Mouse (Mus musculus): Measurements from ENCODE around the gene Zfp575.
A peak's percentile ranks its signal among the peaks of the same experiment; 100 is the strongest.
"Not testable (repeated sequence)": the region's sequence is repeated elsewhere in the genome, so short reads cannot be mapped to it uniquely, and the experiment has no call there.

The Zfp575 gene

DNA sequence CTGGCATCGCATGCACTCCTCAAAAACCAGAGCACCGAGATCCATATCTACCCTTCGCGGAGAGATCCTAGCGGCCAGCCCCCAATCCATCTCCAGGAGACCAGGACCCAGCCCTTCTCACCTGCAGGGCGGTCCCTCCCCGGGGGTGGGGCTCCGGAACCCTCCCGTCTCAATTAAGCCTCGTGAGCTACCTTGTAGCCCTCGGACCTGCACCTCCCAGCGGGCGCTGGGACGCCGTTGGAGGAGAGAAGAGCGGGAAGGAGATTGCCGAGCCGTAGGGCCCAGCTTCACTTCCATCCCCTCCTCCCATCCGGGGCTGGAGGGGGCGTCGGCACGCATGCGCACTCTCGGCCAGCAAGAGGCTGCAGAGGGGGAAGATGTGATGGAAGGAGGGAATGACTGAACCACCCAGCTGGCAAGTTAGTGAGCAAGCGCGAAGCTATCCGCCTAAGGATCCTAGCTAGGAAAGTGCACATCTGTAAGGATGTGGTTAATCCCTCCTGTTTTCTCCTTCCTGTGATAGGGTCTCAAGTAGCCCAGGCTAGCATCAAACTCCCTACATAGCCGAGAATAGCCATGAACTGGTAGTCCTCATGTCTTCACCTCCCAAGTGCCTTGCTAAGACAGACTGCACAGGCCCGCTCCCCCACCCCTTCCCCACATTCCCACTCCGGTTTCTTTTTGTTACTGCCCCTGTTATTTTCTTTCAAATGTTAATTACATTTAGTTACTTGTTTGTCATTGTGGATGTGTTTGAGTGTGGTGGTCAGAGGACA, at the start of gene Zfp575, which contains the start of gene Ethe1:
Zfp575 (minus strand) TSS at position 312 of the 776 bp plus-strand sequence.
Ethe1 (plus strand) TSS at position 214 of the 776 bp plus-strand sequence.
- DNase-seq (ENCODE audit: low spot score), result peak; percentile 67

DNA sequence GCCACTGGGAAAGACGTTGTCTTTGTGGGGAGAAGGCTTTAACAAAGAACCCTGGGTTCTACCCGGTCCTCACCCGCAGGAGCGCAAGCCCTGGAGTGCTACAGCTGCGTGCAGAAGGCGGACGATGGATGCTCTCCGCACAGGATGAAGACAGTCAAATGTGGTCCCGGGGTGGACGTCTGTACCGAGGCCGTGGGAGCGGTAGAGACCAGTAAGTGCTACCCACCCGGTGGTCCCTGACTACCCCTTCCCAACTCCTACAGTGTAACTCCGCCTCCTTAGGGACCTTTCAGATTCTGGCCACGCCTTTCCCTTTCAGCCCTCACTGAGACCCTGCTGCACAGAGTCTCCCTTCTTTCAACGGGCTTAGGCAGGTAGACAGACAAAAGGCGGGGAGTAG, 49.6 kb upstream of the Zfp575 start:
- DNase-seq (ENCODE audit: low spot score), result no peak

DNA sequence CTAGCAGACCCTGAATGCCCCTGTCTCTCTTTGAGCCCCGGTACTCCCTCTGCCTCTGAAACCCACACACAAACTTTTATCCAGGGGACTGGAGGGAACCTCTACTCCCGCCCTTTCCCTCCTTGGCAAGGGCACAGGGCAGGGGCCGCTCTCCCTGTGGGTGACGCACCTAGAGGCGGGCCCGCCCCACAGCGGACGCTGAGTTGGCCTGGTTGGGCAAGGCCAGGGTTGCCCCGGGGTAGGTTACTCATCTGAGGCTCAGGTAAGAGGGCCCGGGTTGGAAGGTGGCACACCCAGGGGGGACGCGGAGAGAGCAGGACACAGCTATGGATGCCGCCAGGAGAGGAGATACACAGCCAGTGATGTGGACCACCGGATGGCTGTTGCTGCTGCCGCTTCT, 48.8 kb upstream of the Zfp575 start, which contains the start of gene Lypd3:
Lypd3 (plus strand) TSS at position 287 of the 400 bp plus-strand sequence.
- peak; percentile 58 for DNase-seq (ENCODE audit: low spot score)

DNA sequence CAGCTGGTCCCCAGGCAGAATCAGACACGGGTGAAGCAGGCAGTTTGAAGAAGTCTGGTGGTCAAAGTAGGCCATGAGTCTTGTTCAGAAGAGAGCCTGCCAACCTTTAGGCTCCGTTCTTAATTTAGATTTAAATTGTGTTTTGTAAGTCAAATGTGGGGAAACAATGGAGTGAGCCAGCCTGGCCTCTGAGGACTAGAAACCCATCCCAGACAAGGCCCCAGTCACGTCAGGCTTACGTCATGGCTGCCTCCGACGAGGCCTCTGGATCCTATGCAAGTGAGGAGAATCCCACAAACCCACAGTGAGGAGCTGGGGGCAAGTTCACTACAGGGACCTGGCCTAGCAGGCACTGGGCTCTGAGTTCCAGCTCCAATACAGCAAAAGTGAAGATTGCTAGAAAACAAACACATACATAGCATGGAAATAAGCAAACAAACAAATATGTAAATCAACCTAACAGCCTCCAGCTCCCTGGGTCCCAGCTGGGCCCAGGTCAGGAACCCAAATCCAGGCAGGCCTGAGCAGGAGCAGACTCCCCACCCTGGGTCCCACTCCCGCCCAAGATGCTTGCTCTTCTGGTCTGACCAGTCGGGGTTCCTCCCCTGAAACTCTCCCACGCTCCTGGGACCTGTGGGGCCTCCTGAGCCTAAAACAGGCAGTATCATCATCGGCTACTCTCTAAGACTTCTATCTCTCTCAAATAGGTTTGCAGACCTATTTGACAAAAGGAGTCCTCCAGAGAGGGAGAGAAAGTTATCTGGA, 42.9 kb upstream of the Zfp575 start:
- peak; percentile 74 for DNase-seq (ENCODE audit: low spot score)

- DNase-seq (ENCODE audit: low spot score), result no peak
Observed at GRCm38 (mm10) chr7:24629672-24630071, 42.2 kb upstream of the Zfp575 start.

GRCm38 (mm10) chr7:24628685-24629610, 41.5 kb upstream of the Zfp575 start:
- peak; percentile 91 for DNase-seq (ENCODE audit: low spot score)

GRCm38 (mm10) chr7:24622967-24623366, 35.5 kb upstream of the Zfp575 start:
- no peak for DNase-seq (ENCODE audit: low spot score)

DNA sequence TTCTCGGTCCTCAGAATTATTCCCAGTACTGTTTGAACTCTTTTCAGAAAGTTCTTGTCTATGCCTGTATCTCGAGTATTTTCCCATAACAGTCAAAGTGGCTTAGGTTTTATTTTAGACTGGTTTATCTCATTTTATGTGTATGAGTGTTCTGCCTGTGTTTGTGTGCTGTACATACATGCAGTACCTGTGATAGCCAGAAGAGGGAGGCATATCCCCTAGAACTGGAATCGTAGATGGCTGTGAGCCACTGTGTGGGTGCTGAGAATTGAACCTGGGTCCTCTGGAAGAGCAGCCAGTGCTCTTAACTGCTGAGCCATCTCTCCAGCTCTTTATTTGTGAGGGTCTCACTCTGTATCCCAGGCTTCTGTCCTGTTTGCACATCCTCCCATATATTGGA, 33.8 kb upstream of the Zfp575 start:
- DNase-seq (ENCODE audit: low spot score), result no peak

DNA sequence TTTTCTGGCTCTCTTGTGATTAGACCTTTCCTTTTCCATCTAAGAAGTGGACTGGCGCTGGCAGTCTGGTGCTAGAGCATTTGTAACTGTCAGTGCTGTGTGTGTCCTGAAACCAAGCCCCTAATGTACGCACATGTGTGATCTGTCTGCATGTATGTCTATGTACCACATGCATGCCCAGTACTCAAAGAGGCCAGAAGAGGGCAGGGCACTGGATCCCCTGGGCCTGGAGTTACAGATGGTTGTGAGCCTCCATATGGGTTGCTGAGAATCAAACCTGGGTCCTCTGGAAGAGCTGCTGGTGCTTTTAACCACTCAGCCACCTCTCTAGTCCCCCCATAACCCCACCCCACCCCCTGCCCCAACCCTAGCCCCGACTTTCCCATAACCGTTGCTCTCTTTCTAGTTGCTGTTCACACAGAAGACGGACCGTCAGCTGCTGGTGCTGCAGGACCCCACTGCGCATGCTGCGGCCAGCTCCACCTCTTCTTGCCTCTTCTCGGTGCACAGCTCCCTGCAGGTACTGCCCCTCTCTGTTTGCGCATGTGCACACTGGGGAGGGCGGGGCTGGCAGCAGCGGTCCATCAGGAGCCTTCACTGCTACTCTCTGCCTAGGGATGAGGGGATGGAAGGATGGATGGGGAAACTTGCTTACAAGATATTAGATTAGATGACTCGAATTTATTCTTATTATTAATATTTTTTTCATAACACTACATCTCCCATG, 32.4 kb upstream of the Zfp575 start:
- DNase-seq (ENCODE audit: low spot score), result no peak

GRCm38 (mm10) chr7:24618374-24618773, 30.9 kb upstream of the Zfp575 start:
- not testable (repeated sequence) for DNase-seq (ENCODE audit: low spot score)

- no peak for DNase-seq (ENCODE audit: low spot score)
Observed at GRCm38 (mm10) chr7:24617763-24618162, 30.3 kb upstream of the Zfp575 start.

- no peak for DNase-seq (ENCODE audit: low spot score)
Observed at GRCm38 (mm10) chr7:24614816-24615215, 27.4 kb upstream of the Zfp575 start.

- no peak for DNase-seq (ENCODE audit: low spot score)
Observed at GRCm38 (mm10) chr7:24612308-24612910, 25.0 kb upstream of the Zfp575 start.

GRCm38 (mm10) chr7:24611709-24612108, 24.3 kb upstream of the Zfp575 start:
- no peak for DNase-seq (ENCODE audit: low spot score)

- DNase-seq (ENCODE audit: low spot score), result peak; percentile 97
Observed at GRCm38 (mm10) chr7:24610879-24611494, 23.5 kb upstream of the Zfp575 start.

DNA sequence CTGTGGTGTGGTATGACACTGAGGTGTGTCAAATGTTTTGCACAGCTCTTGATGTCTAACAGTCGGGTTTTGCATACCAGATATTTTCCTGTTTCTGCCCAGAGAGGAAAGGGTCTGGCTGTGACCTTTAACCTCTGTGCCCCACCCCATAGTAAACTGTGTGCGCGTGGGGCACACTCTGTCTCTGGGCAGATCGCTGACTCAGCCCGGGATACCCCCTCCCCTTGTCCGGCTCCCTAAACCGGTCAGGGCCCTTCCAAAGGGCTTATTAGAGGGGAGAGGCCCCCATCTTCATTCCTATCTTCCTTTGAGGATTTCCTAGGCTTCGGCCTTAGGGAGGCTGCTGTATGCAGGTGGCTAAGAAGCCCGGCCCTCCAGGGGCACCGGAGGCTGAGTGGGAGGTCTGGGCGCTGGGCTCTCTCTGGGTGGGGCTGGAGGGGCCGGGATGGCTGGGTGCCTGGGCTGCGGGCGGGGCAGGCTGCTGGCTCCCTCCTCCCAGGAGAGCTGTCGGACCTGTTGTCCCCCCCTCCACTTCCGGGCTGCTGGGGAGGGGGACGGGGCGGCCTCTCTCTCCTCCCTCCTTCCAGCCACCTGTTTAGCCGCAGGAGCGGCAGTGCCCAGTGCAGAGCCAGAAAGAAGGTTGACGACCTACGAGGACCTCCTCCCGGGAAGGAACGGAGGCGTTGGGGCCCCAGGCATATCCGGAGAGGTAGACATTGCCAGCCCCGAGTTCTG, 22.9 kb upstream of the Zfp575 start, which contains the start of gene Phldb3:
Phldb3 (plus strand) TSS at position 620 of the 735 bp plus-strand sequence.
- peak; percentile 79 for DNase-seq (ENCODE audit: low spot score)

DNA sequence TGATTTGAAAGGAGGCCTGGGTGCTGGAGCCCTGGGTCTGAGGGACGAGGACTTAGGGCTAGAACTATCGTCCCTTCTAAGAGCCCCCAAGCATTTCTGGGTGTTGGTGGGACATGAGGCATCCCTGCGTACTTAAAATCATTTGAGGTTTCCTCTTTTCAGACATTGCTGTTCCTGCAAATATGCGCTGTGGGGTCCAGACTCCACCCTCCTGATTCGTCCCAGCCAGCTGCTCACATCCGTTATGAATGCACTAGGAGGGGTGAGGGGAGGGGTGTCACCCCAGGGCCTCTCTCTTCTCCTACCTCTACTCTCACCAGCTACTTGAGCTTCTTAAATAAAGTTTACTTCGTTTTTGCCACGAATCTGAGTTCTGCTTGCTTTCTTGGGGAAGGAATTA, 21.1 kb upstream of the Zfp575 start:
- DNase-seq (ENCODE audit: low spot score), result no peak

DNA sequence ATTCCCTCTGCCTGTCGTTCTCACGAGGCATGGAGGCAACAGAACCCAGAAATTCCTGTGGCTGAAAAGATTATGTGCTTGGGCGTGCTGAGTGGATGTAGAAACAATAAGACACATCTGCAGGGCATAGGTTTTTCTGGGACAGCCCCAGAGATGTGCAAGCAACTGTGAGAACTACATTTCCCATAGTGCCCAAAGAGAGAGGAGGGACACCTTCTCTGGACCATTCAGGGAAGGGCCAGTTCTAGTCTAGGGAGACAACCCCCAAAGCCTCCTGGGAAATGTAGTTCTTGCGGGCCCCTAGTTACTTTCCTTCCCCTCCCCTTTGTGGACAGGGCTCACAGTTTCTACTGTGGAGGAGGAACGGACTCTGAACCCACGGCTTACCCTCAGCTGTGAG, 20.6 kb upstream of the Zfp575 start:
- DNase-seq (ENCODE audit: low spot score), result peak; percentile 51

- DNase-seq (ENCODE audit: low spot score), result no peak
Observed at GRCm38 (mm10) chr7:24606046-24606445, 18.6 kb upstream of the Zfp575 start.

DNA sequence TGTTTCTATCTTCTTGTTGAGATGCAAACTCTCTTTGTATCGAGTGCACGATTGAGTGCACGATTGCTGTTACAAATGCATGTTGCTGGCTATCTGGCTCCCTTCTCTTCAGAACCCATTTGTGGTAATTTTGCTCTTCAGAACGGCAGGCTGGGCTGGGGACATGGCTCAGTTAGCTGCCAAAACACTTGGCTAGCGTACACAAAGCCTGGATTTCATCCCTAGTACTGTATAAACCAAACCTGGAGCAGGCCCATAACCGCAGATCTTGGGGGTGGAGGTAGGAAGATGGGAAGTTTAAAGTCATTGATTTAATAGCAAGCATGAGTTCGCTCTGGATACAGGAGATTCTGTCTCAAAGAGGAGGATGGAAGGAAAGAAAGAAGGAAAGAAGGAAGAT, 18.1 kb upstream of the Zfp575 start:
- no peak for DNase-seq (ENCODE audit: low spot score)

All from urinary bladder, postnatal 14 days (tissue).